Mouse (Mus musculus) hindbrain, embryonic 15.5 days (tissue): ENCODE measurements around the gene Gsdma. TPM values are rescaled to one million over a fixed set of nuclear protein-coding genes. Genes with fewer than 3 reads are reported as not detected.
"Not testable (repeated sequence)": the region's sequence is repeated elsewhere in the genome, so short reads cannot be mapped to it uniquely, and the experiment has no call there.

ENCODE experiments used
- ATAC-seq: fragments of 200-750 bp; cut with Nextera tagmentation; 2 replicates; pipeline ENCODE4 v1.8.0; 2017; ENCODE audit warnings: low read depth, moderate number of reproducible peaks, moderate TSS enrichment; ENCODE audit not compliant: low FRiP score
- H3K27ac ChIP-seq: fragments of 300-500 bp; sonication (generic); replicated peaks from 2 replicates; pipeline ENCODE4 v1.5.1; 2015; ENCODE audit warnings: mild to moderate bottlenecking, inconsistent platforms
- H3K27me3 ChIP-seq: fragments of 300-500 bp; sonication (generic); 2 replicates; pipeline ENCODE4 v1.6.1; 2015; ENCODE audit warnings: control low read depth, inconsistent platforms
- H3K36me3 ChIP-seq: fragments of 300-500 bp; sonication (generic); 2 replicates; pipeline ENCODE4 v1.6.1; 2015; ENCODE audit warnings: control low read depth, inconsistent platforms
- H3K4me1 ChIP-seq: fragments of 300-500 bp; sonication (generic); replicated peaks from 2 replicates; pipeline ENCODE4 v1.6.1; 2015; ENCODE audit warnings: control low read depth, inconsistent platforms
- H3K4me2 ChIP-seq: fragments of 300-500 bp; sonication (generic); 2 replicates; pipeline ENCODE4 v1.6.1; 2015; ENCODE audit warnings: moderate library complexity, mild to moderate bottlenecking, inconsistent platforms
- H3K4me3 ChIP-seq: fragments of 300-500 bp; sonication (generic); 2 replicates; pipeline ENCODE4 v1.5.1; 2015; ENCODE audit warnings: mild to moderate bottlenecking, inconsistent platforms
- H3K9ac ChIP-seq: fragments of 300-500 bp; sonication (generic); 2 replicates; pipeline ENCODE4 v1.6.1; 2015; ENCODE audit warnings: inconsistent platforms
- H3K9me3 ChIP-seq: fragments of 300-500 bp; sonication (generic); 2 replicates; pipeline ENCODE4 v1.6.1; 2016; ENCODE audit warnings: control low read depth, inconsistent platforms
- WGBS: fragments of 180-500 bp; shearing (Covaris S2); methylation state at CpG from one replicate; pipeline ENCODE4 v1.1.7; 2015; 5-methylcytosine and 5-hydroxymethylcytosine counted together
- polyA plus RNA-seq: library from polyadenylated mRNA; unstranded; fragments of >200 nt; fragmentation: Nextera tagmentation; extraction: Ambion mirVana; gene quantifications from 2 replicates; pipeline ENCODE4 v1.2.1, GENCODE M21; 2015

Gene Gsdma
- polyA plus RNA-seq, 1 experiment from 2014 or later = not detected

DNA sequence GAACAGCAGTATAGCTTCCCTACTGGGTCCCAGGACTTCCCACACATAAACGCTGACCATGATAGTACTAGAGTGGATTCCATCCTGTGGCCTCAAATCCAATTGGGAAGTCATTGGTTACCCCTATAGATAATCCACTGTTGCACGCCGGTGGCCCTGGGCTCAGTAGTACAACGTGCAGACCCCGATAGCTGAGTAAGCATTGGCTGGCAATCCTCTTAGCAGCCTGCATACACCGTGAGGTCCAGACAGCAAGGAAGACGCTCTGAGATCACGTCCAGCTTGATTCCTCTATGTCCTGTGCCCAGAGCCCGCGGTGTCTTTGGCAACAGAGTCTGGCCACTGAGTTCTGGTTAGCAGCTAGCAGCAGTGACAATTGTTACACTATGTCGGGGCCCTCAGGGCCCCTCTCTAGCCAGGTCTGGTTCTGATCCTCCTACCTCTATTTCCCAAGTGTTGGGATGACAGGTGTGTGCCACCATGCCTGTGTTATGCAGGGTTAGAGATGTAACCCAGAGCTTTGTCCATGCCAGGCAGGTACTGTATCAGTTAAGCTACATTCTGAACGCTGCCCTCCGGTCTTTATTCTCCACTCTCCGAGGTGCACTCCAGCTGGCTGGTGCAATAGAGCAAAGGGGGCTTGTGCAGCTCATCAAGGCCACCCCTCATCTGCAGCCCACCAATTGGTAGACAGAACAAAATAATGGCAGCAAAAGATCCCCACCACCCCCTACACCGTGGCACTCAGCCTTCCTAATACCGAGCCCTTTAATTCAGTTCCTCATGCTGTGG is 34.9 kb downstream of the Gsdma start:
- Histone ChIP-seq H3K36me3 (peaks cover 24% of the 10 kb centered on the region), H3K4me3 (no peak overlapping the region), H3K9ac (no peak overlapping the region), H3K27ac (no peak overlapping the region), H3K27me3 (no peaks in the 10 kb centered on the region), H3K4me2 (no peak overlapping the region), H3K4me1 (no peaks in the 10 kb centered on the region), H3K9me3 (no peaks in the 10 kb centered on the region)
- ATAC-seq = no peak
- WGBS = 88% methylated on average over 16 of the region's 16 CpGs

DNA sequence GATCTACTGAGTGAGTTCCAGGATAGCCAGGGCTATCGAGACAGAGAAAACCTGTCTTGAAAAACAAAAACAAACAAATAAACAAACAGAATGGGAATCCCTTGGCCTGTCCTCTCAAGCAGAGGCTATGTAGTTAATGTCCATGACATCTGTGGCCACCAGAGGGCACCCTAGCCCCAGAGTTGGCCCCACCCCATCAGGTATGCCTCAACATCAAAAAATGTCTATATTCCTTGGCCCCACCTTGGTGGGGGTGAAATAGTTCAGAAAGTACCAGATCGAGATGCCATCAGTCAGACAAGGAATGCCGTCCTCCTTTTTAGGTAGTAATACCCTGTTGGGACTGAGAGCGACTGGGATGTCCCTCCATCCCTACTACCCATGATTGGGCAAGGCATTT is 35.8 kb downstream of the Gsdma start:
- no peak overlapping the region for H3K9ac ChIP-seq
- no peak overlapping the region for H3K4me3 ChIP-seq
- H3K9me3 ChIP-seq = no peaks in the 10 kb centered on the region
- no peaks in the 10 kb centered on the region for H3K4me1 ChIP-seq
- 46% methylated on average over 4 of the region's 4 CpGs for WGBS
- H3K27me3 ChIP-seq = no peaks in the 10 kb centered on the region
- no peak overlapping the region for H3K4me2 ChIP-seq
- H3K36me3 ChIP-seq = peaks cover 25% of the 10 kb centered on the region
- H3K27ac ChIP-seq = no peak overlapping the region
- peak; percentile 33; the same call in 1 of the 2 replicates for ATAC-seq

DNA sequence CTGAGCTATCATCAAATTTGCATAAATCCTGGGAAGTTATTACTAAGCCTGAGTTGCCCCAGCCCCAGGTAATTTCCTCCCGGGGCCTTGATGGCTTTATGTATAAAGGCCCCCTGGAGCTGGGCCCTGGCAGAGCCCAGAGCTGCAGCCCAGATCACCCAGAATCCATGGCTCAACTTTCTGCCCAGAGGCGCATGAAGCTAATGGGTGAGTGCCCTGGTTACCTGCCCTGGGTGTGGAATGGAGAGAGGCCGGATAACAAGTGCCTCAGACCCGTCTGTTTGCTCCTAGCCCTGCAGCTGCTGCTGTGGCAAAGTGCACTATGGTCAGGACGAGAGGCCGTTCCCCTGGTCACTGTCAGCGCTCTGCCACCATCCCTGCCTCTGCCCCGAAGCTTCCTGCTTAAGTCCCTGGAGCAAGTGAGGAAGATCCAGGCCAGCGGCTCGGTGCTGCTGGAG is 37.1 kb downstream of the Gsdma start, which contains the start of gene Csf3:
Gene Csf3, plus strand, starts transcription at position 51 of the 458 bp plus-strand sequence.
- Histone ChIP-seq H3K4me1 (no peaks in the 10 kb centered on the region), H3K27me3 (no peaks in the 10 kb centered on the region), H3K9ac (no peak within 1 kb of the TSS), H3K4me2 (no peak within 1 kb of the TSS), H3K9me3 (no peaks in the 10 kb centered on the region), H3K36me3 (peaks cover 27% of the 10 kb centered on the region), H3K27ac (no peak within 1 kb of the TSS), H3K4me3 (no peak within 1 kb of the TSS)
- 43% methylated on average over 10 of the region's 10 CpGs for WGBS
- no peak for ATAC-seq

DNA sequence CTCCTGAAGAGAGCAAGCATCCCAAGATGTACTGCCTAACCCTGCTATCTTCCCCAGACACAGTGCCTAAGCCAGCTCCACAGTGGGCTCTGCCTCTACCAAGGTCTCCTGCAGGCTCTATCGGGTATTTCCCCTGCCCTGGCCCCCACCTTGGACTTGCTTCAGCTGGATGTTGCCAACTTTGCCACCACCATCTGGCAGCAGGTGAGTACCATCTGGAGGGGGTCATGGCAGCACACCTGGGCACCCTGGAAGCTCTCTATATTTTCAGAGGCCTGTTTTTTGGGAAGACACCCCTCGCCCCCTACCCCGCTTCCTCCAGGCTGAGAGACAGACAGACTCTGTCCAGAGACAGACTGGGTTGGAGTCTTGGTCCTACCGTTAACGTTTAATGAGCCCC is 38.2 kb downstream of the Gsdma start:
- Histone ChIP-seq H3K36me3 (peaks cover 30% of the 10 kb centered on the region), H3K9ac (no peak overlapping the region), H3K4me1 (no peaks in the 10 kb centered on the region), H3K27me3 (no peaks in the 10 kb centered on the region), H3K4me2 (no peak overlapping the region), H3K27ac (no peak overlapping the region), H3K9me3 (no peaks in the 10 kb centered on the region), H3K4me3 (no peak overlapping the region)
- WGBS = 66% methylated on average over 5 of the region's 5 CpGs
- no peak for ATAC-seq

DNA sequence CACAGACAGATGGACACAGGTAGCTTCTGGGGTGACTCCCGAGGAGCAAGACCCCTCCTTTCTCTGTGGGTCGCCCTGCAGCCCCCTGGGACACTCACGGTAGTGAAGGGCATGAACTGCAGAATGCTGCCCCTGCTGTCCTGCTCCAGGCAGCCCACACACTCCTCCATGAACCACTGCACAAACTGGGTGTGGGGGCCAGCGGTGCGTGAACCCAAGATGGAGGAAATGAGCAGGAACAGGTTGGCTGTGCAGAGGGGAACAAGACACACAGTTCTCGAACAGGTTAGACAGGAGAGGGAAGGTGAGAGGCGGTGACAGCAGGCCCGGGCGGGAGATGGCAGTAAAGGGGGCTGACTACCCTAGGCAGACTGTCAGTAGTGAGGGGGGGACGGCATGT is 40.9 kb downstream of the Gsdma start:
- 91% methylated on average over 10 of the region's 10 CpGs for WGBS
- ATAC-seq = no peak
- Histone ChIP-seq H3K36me3 (peaks cover 52% of the 10 kb centered on the region), H3K27ac (no peak overlapping the region), H3K27me3 (no peaks in the 10 kb centered on the region), H3K9me3 (no peaks in the 10 kb centered on the region), H3K4me1 (no peaks in the 10 kb centered on the region), H3K4me2 (no peak overlapping the region), H3K4me3 (no peak overlapping the region), H3K9ac (no peak overlapping the region)

DNA sequence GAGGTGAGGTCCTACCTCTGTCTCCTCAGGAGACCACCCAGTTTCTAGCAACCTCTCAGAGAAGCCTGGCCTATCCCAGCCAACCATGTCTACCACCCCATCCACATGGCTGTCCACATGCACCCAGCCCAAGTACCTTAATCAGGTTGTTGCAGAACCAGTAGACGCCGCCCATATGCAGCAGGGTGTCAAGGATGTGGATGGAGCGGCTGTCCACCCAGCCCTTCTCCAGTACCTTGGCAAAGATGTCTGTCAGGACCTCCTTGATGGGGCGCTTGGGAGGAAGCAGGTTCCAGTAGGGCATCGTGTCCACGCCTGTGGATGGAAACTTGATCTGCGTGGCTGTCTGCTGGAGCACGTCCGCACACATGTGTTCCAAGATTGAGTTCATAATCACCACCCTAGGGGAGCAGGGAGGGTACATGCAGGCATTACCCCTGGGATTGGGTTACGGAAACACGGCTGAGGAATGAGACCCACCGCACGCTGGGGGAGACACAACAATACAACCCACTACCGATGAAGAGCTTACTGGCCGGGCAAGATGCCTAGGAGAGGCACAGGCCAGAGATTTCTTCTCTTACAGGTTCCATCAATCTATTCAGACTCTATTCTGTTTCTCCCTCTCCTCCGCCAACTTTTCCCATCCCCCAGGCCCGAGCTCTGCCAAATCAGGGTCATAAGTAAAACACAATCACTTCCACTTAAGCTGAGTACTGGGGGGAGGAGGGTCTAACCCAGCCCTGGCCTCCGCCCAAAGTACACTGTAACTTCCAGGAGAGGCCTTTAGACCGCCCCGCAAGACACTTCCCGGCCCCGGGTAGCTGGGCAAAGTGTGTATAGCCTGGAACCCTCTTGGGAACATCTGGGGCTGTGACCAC is 43.5 kb downstream of the Gsdma start:
- WGBS = 81% methylated on average over 22 of the region's 22 CpGs
- H3K4me1 ChIP-seq = no peaks in the 10 kb centered on the region
- peaks cover 66% of the 10 kb centered on the region for H3K36me3 ChIP-seq
- H3K27me3 ChIP-seq = no peaks in the 10 kb centered on the region
- no peak overlapping the region for H3K9ac ChIP-seq
- ATAC-seq = no peak
- no peak overlapping the region for H3K4me3 ChIP-seq
- H3K27ac ChIP-seq = no peak overlapping the region
- H3K9me3 ChIP-seq = no peaks in the 10 kb centered on the region
- H3K4me2 ChIP-seq = no peak overlapping the region

DNA sequence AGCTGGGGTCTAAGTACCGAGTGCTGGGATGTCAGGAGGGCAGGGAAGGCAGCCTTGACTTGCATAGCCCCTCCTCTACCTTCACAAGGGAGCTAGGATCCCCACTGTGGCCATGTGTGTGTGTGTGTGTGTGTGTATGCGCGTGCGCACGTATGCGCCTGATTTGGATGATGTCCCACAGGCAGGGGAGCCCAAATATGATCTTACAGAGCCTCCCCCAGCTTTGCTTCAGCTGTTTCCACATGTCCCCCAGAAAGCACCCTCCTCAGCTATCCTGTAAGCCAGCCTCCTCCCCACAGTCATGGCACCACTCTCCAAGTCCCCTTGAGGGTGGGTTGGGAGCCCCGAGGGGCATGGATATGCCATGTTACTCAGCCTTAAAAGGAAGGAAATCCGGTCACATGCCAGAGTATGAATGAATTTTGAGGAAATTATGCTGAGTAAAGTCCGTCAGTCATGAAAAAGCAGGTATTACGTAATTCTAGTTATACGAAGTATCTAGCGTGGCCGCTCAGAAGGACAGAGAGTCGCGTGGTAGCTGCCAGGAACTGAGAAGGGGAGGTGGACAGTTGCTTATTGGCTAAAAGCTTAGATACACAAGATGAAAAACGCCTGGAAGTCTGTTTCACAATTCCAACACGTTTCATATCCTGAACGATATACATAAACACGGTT is 44.3 kb downstream of the Gsdma start:
- Histone ChIP-seq H3K4me2 (no peak overlapping the region), H3K4me3 (no peak overlapping the region), H3K9me3 (no peaks in the 10 kb centered on the region), H3K27ac (no peak overlapping the region), H3K4me1 (no peaks in the 10 kb centered on the region), H3K27me3 (no peaks in the 10 kb centered on the region), H3K36me3 (peaks cover 73% of the 10 kb centered on the region), H3K9ac (no peak overlapping the region)
- 87% methylated on average over 19 of the region's 19 CpGs for WGBS
- ATAC-seq = no peak

DNA sequence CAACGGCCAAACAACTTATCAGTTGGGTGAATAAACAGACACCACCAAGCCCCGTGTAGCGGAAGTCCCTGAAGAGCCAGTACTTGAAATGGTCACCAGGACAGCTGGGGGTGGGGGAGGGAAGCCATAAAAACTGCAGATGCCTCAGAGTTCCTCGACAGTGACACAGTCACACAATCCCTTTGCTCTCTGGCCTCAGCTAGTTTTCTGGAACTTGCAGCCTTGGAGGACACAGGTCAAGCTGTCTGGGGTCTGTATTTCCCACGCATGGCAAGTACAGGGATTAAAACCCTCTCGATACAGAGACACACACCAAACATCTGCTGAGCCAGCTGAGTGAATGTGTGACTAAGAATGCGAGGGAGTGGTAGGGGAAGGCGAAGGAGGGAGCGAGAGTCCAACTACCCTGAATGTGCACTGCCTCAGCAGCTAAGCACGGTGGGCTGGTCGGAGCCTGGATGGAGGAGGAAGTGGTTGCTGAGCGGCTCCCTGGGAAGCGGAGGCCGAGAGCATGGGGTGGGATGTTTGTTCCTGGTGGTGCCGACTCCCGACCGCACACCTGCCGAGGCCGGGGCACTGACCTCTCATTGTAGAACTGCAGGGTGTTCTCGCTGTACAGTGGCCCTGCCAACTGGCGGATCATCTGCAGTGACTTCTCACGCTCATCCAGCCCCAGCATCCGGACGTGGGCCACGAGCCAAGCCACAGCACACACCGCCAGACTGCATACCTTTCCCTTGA is 45.0 kb downstream of the Gsdma start:
- H3K27ac ChIP-seq = no peak overlapping the region

DNA sequence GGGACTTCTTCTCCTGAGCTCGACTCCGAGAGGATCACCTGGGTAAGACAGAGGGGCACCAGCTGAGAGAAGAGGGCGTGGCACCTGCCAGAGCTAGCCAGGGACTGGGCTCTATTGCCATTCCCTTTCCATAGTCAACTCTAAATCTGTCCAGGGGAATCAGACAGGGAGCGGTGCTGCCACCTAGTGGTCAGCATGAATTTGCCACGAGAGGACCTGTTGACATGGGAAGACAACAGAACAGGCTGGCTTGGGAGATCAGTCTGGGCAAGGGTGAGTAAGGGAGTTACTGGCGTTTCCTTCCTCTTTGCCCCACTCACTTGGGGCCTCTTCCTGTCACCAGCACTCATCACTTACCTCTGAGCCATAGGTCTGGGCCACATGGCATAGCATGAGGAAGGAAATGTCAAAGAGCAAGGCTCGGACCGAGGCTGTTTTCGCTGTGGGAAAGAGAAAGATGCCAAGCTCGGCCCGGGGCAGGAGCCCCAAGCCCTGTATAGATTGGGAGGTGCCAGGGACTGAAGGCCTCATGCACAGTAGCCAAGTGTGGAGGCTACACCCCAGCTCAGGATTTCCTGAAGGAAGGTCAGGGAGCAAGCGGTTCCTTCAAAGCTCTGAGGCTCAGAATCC is 46.4 kb downstream of the Gsdma start:
- H3K27ac ChIP-seq = no peak overlapping the region
- H3K9ac ChIP-seq = no peak overlapping the region
- no peak overlapping the region for H3K4me3 ChIP-seq
- H3K4me2 ChIP-seq = no peak overlapping the region
- peaks cover 78% of the 10 kb centered on the region for H3K36me3 ChIP-seq
- no peaks in the 10 kb centered on the region for H3K9me3 ChIP-seq
- WGBS = 49% methylated on average over 12 of the region's 12 CpGs
- no peaks in the 10 kb centered on the region for H3K27me3 ChIP-seq
- no peaks in the 10 kb centered on the region for H3K4me1 ChIP-seq
- no peak for ATAC-seq

More for the DNA sequence above, 45.0 kb downstream of the Gsdma start:
- WGBS = 79% methylated on average over 26 of the region's 26 CpGs
- H3K36me3 ChIP-seq = peaks cover 79% of the 10 kb centered on the region
- no peak overlapping the region for H3K4me2 ChIP-seq
- H3K9ac ChIP-seq = no peak overlapping the region
- no peaks in the 10 kb centered on the region for H3K27me3 ChIP-seq
- H3K4me1 ChIP-seq = no peaks in the 10 kb centered on the region
- no peak for ATAC-seq
- no peaks in the 10 kb centered on the region for H3K9me3 ChIP-seq
- H3K4me3 ChIP-seq = no peak overlapping the region

DNA sequence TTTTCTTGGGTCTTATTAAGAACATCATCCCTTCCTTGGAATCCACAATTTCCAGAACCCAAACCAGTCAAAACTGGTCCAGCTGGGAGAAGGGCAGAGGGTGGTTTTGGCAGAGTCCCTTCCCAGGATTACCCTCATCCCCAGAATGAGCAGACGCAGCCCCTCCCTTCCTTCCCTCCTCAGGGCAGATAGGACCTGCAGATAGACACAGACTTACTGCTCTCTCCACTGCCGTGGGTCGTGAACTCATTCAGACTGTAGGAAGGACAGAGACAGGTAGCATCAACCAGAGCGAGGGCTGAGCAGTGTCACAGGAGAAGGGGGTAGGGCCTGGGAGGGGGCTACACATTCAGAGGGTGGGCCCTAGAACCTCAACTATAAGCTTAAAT is 46.9 kb downstream of the Gsdma start:
- Histone ChIP-seq H3K9me3 (no peaks in the 10 kb centered on the region), H3K27ac (no peak overlapping the region), H3K4me1 (no peaks in the 10 kb centered on the region), H3K27me3 (no peaks in the 10 kb centered on the region), H3K4me2 (no peak overlapping the region), H3K36me3 (peaks cover 78% of the 10 kb centered on the region), H3K4me3 (no peak overlapping the region), H3K9ac (no peak overlapping the region)
- no peak for ATAC-seq
- WGBS = 79% methylated on average over 4 of the region's 4 CpGs

DNA sequence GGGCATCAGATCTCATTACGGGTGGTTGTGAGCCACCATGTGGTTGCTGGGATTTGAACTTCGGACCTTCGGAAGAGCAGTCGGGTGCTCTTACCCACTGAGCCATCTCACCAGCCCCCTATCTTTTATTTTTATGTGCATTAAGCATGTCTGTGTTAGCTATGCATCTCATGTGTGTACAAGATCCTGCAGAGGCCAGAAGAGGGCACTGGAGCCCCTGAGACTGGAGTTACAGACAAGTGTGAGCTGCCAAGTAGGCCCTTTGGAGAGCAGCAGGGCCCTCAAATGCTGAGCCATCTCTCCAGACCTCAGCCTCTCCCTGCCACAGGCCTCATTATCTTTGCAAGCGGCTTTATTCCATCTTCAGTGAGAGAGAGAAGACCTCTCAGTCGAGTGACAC is 47.9 kb downstream of the Gsdma start:
- not testable (repeated sequence) for H3K27ac ChIP-seq, H3K9me3 ChIP-seq, H3K9ac ChIP-seq, H3K4me1 ChIP-seq, H3K4me2 ChIP-seq, H3K4me3 ChIP-seq, ATAC-seq, H3K27me3 ChIP-seq
- WGBS = 84% methylated on average over 6 of the region's 6 CpGs
- peaks cover 76% of the 10 kb centered on the region for H3K36me3 ChIP-seq
